Mouse (Mus musculus) CH12F3 (cell line): Measurements from ENCODE around the gene Mfsd6l.

Source experiments
- in situ Hi-C: fragments of 300-500 bp; cut with MboI; formaldehyde crosslinking; loops from 2 replicates; pipeline ENCODE4 v1.14.3; 2020; ENCODE audit warnings: low sequenced_read_pairs

Mfsd6l gene

GRCm38 (mm10) chr11:68555918-68556584, at the start of gene Mfsd6l:
Gene Mfsd6l, plus strand, starts transcription at chr11:68556186.
- in situ Hi-C loops, result no loop called here

DNA sequence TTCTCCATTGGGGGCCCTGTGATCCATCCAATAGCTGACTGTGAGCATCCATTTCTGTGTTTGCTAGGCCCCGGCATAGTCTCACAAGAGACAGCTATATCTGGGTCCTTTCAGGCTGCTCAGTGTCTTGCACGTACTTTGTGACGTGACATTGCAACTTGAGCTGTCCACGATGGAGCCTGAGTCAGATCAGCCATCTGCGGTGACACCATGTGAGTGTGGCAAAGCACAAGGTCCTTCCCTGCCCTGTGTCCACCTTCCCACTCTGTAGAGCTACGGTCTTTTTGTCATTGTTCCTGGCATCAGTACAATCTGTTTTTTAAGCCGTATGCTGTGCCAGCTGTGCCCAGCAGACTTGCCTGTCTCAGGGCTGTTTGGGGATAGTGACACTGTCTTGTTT, 48.7 kb upstream of the Mfsd6l start:
- in situ Hi-C loops, result no loop called here

DNA sequence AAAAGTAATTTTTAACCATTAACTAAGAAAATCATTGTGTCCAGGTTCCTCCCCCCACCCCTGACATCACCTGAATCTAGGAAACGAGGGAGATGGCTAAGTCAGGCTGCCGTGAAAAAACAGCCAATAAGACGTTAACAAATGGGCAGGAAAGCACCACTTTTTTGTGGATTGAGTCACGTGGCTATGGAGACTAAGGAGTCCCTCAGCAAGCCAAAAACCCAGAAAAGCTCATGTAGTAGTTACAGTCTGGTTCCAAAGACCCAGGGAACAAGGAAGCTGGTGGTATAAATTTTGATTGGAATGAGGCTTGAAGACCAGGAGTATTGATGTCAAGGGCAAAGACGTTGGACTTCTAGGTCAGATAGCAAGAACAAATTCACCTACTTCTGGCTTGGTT, 47.4 kb upstream of the Mfsd6l start:
- in situ Hi-C loops, result no loop called here

GRCm38 (mm10) chr11:68509194-68509593, 46.8 kb upstream of the Mfsd6l start:
- in situ Hi-C loops, result no loop called here

DNA sequence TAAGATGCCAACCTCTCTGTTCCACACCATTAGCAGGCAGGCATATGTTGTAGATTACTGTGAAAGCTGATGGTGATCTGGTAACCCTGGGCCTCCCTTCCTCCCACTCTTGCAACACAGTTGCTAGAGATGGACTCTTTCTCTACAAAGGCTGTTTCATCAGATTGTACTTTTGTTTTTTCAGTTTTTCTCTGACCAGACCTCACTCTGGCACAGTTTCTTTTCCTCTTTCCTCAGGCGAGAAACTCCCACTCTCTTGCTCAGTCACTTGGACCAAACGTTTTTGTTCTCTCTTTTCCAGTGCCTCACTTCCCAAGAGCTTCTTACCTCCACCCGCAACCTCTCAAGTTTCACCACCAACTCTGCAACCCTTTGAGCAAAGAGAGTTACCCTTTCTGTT, 42.0 kb upstream of the Mfsd6l start:
- in situ Hi-C loops, result no loop called here

GRCm38 (mm10) chr11:68519362-68519761, 36.6 kb upstream of the Mfsd6l start:
- in situ Hi-C loops, result no loop called here

DNA sequence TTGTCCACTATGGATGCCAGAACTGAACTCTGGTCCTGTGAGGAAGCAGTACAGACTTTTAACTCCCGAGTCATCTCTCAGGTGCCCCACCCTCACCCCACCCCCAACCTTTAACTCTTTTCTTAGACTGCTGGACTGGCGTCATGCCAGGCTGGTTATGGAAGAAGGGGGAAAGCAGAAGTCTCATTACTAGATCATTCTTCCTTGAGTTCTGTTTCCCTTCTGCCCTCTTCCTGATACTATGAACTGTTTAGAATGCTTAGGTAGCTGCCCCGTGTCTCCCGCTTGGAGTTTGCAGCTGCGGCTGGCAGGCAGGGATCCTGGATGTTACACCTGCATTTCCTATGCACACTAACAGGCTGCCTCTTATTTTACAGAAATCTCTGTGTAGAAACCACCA, 36.2 kb upstream of the Mfsd6l start:
- in situ Hi-C loops, result no loop called here

GRCm38 (mm10) chr11:68520439-68520838, 35.5 kb upstream of the Mfsd6l start:
- in situ Hi-C loops, result no loop called here

- in situ Hi-C loops, result no loop called here
These were observed 34.6 kb upstream of the Mfsd6l start for GRCm38 (mm10) chr11:68521352-68521751.

GRCm38 (mm10) chr11:68526441-68526840, 29.5 kb upstream of the Mfsd6l start:
- in situ Hi-C loops, result no loop called here

DNA sequence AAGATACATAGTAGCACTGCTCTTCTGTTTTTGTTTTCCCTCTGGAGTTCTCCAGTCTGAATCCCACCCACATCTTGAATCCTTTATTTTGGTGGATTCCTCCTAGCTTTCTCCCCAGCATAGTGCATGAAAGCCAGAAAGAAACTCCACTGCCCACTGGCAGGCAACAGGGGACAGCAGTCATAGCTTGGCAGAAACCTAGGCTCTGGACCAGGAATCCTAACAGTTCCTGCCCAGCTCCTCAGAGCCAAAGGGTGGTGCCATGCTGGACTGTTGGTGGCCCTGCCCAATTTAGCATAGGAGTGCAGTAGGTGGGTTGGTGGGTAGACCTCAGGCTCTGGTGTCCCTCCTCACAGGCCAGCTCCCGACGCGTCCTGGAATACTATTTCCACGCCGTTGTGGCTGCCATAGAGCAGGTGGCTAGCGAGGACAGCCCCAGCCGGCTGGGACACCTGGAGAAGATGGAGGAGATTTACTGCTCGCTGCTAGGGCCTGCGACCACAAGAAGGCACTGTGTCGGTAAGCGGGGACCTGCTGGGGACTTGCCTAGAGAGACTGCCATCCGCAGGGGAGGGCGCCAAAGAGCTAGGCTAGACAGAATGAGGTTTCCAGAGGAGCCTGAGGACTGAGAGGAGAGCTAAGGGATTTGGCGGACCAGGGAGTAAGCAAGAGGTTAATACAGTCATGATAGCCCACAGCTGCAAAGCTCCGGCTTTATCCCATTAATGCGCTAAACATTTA, 24.8 kb upstream of the Mfsd6l start:
- in situ Hi-C loops, result no loop called here

DNA sequence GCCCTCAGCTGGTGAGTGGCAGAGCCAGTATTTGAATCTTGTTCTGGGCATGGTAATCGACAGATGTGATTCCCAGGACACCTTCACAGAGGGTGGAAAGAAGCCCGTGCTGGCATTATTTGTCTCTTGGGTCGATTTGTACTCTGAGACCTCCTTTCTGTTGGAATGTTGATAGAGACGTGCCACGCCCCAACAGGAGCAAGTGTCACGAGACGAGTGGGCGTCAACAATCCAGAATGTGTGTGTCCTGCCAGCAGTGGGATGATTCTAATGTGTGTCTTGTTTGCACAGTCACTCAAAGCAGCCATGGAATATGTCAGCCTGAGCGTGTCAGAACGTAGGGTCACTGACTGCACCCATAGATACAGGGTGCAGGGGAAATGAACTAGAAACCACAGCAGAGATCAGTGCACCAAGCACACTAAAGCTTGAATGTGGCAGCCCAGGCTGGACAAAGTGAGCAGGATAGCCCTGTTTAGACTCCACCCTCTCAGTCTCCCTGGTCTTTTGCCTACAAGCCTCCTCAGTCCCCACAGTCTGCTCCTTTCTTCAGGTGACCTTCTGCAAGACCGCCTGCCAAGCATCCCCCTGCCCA, 23.9 kb upstream of the Mfsd6l start:
- in situ Hi-C loops, result no loop called here

- in situ Hi-C loops, result no loop called here
These were observed 23.2 kb upstream of the Mfsd6l start for GRCm38 (mm10) chr11:68532773-68533172.

GRCm38 (mm10) chr11:68533971-68534475, 22.0 kb upstream of the Mfsd6l start:
- in situ Hi-C loops, result no loop called here

GRCm38 (mm10) chr11:68536026-68536425, 20.0 kb upstream of the Mfsd6l start:
- in situ Hi-C loops, result no loop called here

DNA sequence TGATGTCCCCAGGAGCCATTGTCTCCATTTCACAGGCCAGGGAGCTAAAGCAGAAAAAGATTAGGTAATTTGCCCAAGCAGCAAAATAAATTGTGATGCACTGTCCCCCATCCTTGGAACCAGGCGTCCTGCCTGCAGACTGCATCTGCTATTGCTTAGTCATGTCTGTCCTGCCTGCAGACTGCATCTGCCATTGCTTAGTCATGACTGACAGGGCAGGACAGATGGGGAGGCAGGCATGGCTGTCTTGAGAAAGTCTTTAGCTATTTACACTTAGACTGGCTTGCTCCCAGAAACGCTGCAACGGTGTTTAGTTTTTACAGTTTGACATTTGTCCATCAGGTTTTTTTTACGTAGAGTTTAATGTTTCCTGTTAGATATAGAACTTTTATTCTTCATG, 19.5 kb upstream of the Mfsd6l start:
- in situ Hi-C loops, result no loop called here

GRCm38 (mm10) chr11:68539621-68540020, 16.4 kb upstream of the Mfsd6l start:
- in situ Hi-C loops, result no loop called here

DNA sequence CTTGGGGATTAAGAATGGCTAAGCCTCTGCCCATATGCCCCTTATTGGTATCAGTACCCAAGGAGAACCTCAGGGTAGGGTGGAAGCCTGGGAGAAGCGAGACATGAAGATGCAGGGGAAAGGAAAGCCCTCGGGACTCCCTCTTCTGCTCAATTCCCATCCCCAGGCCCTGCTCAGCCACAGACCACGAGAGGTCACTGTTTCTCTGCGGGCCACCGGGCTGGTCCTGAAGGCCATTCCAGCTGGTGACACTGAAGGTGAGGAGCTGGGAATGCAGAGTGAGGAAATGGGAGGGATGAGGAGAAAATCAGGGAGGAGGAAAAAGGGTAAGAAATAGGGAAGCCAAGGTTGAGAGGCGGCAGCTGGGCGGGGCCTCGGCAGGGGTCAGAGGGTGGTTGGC, 11.4 kb upstream of the Mfsd6l start:
- in situ Hi-C loops, result no loop called here

DNA sequence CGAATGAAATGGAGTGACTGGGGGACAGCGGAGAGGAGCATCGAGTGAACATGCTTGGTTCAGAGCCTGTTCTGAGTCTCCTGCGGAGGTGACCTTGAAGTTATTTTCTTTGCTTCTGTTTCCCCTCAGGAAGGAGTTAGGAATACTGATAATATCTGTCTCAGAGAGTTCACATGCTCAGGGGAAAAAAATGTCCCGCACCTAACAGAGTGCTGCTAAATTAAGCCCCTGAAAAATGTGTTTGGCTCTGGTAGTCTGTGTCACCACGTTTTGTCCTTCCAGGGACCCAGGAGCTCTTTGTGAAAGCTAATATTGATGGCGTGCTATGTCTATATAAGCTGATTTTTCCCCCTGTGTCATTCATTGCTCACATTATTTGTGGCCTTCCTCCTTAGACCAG, 10.8 kb upstream of the Mfsd6l start:
- in situ Hi-C loops, result no loop called here

DNA sequence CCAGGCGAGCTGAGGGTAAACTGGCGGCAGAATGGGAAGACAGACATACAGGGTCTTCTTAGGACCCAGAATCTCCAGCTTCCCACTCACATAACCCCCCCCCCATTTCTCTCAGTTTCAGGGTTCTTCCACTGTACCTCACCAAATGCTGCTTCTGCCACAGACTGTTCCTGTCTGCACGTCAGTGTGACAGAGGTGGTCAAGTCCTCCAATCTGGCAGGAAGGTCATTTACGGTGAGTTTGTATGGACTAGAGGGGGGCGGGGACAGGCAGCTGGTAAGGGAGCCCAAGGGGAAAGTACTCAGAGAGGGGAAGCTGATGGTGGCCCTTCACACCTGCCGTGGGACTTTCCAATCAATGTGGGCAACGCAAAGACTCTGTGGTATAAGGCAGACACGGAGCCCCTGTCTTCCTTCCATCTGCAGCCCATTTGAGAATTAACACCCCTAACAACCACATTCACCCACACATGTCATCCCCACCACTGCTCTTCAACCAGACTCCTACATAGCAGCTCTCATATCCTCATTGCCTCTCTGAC, 10.2 kb upstream of the Mfsd6l start:
- in situ Hi-C loops, result no loop called here

DNA sequence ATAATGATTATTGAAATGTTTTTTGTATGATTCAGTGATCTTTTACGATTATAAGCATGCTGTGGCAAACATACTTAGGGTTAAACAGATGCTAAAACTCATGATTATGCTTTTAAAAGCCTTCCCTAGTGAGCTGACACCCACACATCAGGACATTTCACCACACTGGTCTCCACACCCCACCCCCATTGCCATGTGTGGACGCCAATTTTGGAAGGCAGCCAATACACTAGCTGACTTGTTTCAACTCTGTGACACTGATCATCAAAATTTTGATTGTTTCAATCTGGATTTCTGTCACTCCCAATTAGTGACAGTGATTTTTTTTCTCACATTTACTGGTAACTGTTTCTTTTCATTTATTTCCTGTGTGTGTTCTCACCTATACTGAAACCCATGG, 8.5 kb upstream of the Mfsd6l start:
- in situ Hi-C loops, result no loop called here

- in situ Hi-C loops, result no loop called here
These were observed 6.4 kb upstream of the Mfsd6l start for GRCm38 (mm10) chr11:68549597-68549996.
